Mouse (Mus musculus) cerebellum, adult 2 months (tissue): Measurements from ENCODE around the gene Pank1.

Experiments
- CTCF ChIP-seq: fragments of 200-500 bp; IDR thresholded peaks from 2 replicates; pipeline ENCODE4 v1.5.1; 2011; ENCODE audit warnings: low read depth, mild to moderate bottlenecking, control low read depth, low read length, moderate library complexity, borderline replicate concordance; ENCODE audit not compliant: insufficient read depth
- POLR2A ChIP-seq: fragments of 200-500 bp; IDR thresholded peaks from 2 replicates; pipeline ENCODE4 v1.6.1; 2011; ENCODE audit warnings: low read length, control low read depth, borderline replicate concordance; ENCODE audit not compliant: insufficient read depth

DNA sequence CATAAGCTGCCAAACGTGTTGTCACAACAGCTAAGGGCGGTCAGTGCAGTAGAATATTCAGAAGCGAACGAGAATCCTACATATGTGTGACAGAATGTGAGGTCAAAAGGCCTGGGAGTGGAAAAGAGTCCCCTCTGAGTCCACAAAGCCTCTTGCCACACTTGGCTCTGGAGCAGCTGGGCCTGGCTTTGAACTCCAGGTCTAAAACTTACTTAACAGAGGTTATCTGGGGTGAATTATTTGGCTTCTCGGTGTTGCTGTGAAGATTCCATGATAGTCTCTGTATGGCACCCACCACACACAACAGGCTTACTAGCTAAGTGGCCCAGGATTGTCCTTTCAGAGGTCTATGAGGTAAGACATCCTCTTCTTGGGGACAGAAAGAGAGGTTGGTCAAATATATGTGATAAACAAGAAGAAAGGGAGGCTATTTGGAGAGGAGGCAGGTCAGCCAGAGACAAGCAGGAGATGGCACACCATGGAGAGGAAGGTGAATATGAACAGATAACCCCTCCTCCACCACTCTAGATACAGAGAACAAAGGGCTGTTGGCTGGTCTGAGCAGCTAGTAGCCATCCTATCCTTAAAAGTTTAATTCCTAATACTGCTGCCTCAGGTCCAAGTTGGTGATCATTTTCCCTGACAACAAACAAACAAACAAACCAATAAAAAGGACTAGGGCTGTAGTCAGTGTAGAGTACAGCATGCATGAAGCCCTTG, 51.2 kb downstream of the Pank1 start:
- TF ChIP-seq POLR2A: no peak
- TF ChIP-seq CTCF: no peak
